Mouse (Mus musculus) forebrain, embryonic 16.5 days (tissue): Measurements from ENCODE around the gene Pcid2. TPM values are rescaled to one million over a fixed set of nuclear protein-coding genes. Genes with fewer than 3 reads are reported as not detected.
"Not testable (repeated sequence)": the region's sequence is repeated elsewhere in the genome, so short reads cannot be mapped to it uniquely, and the experiment has no call there.

ENCODE experiments used
- ATAC-seq: fragments of 200-750 bp; cut with Nextera tagmentation; 2 replicates; pipeline ENCODE4 v1.8.0; 2017; ENCODE audit warnings: mild to moderate bottlenecking, moderate library complexity
- H3K27ac ChIP-seq: fragments of 300-500 bp; sonication (generic); 2 replicates; pipeline ENCODE4 v1.5.1; 2014; ENCODE audit warnings: low read length, control low read depth
- H3K27me3 ChIP-seq: fragments of 300-500 bp; sonication (generic); replicated peaks from 2 replicates; pipeline ENCODE4 v1.6.1; 2014; ENCODE audit warnings: low read length; ENCODE audit not compliant: control insufficient read depth, insufficient read depth
- H3K36me3 ChIP-seq: fragments of 300-500 bp; sonication (generic); 2 replicates; pipeline ENCODE4 v1.6.1; 2014; ENCODE audit not compliant: control insufficient read depth, insufficient read depth
- H3K4me1 ChIP-seq: fragments of 300-500 bp; sonication (generic); replicated peaks from 2 replicates; pipeline ENCODE4 v1.6.1; 2014; ENCODE audit warnings: low read length; ENCODE audit not compliant: control insufficient read depth, insufficient read depth
- H3K4me2 ChIP-seq: fragments of 300-500 bp; sonication (generic); 2 replicates; pipeline ENCODE4 v1.6.1; 2014; ENCODE audit warnings: mild to moderate bottlenecking, low read length, control low read depth
- H3K4me3 ChIP-seq: fragments of 300-500 bp; sonication (generic); replicated peaks from 2 replicates; pipeline ENCODE4 v1.5.1; 2014; ENCODE audit warnings: mild to moderate bottlenecking, low read length, control low read depth
- H3K9ac ChIP-seq: fragments of 300-500 bp; sonication (generic); replicated peaks from 2 replicates; pipeline ENCODE4 v1.6.1; 2014; ENCODE audit warnings: low read depth, low read length, control low read depth
- H3K9me3 ChIP-seq: fragments of 300-500 bp; sonication (generic); 2 replicates; pipeline ENCODE4 v1.6.1; 2016; ENCODE audit warnings: low read length; ENCODE audit not compliant: control insufficient read depth
- WGBS: fragments of 180-500 bp; shearing (Covaris S2); extraction: QIAGEN DNeasy Blood & Tissue Kit; methylation state at CpG from one replicate; pipeline ENCODE4 v1.1.7; 2014; 5-methylcytosine and 5-hydroxymethylcytosine counted together
- polyA plus RNA-seq: library from polyadenylated mRNA; unstranded; fragments of >200 nt; fragmentation: Nextera tagmentation; extraction: Ambion mirVana; gene quantifications from 2 replicates; pipeline ENCODE4 v1.2.1, GENCODE M21; 2015

Gene Pcid2
- 51.6 and 53.8 TPM in 2 replicates for polyA plus RNA-seq

DNA sequence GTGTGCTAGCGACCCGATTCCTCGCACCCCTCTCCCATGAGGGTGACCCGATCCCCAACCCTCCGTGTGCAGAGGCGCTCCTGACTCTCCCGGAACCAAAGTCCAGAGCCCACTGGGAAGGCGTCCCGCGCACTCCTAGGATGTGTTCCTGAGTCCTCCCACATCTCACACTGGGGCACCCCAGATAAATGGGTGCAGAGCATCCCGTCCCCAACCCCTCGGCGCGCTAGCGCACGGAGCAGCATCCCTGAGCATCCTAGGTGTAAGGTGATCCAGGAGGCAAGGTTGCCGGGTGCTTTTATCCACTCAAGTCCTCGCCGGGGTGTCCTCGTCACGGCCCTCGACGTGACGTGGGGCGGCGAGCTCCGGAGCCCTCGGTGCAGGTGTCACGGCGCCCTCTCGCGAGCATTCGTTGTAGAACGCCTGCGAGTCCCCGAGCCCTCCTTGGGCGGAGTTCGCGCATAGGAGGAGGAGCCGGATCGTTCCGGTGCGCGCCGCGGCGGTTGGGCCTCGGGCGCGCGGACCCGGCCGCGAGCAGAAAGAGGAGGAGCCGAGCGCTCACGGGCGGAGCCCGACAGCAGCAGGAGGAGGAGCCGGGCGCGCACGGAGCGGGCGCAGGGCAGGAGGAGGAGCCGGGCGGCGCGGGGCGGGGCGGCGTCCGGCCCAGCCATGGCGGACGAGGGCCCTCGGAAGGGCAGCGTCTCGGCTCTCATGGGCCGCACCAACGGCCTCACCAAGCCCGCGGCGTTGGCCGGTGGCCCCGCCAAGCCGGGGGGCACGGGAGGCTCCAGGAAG lies at the start of gene Pcid2, which contains the start of gene Cul4a:
TSS of gene Pcid2 (minus strand) at position 373 of the 795 bp plus-strand sequence.
TSS of gene Cul4a (plus strand) at position 535 of the 795 bp plus-strand sequence.
- WGBS: under 1% methylated on average over 86 of the region's 87 CpGs
- peak within 1 kb of the TSS; percentile 90 for H3K4me2 ChIP-seq
- peaks cover 2% of the 10 kb centered on the region; the same call in 1 of the 2 replicates for H3K36me3 ChIP-seq
- H3K27ac ChIP-seq: peak within 1 kb of the TSS; percentile 94
- H3K9me3 ChIP-seq: no peaks in the 10 kb centered on the region
- peaks cover 17% of the 10 kb centered on the region for H3K4me1 ChIP-seq
- ATAC-seq: peak; percentile 94
- no peaks in the 10 kb centered on the region for H3K27me3 ChIP-seq
- peak within 1 kb of the TSS; percentile 99 for H3K4me3 ChIP-seq
- H3K9ac ChIP-seq: peak within 1 kb of the TSS; percentile 96

DNA sequence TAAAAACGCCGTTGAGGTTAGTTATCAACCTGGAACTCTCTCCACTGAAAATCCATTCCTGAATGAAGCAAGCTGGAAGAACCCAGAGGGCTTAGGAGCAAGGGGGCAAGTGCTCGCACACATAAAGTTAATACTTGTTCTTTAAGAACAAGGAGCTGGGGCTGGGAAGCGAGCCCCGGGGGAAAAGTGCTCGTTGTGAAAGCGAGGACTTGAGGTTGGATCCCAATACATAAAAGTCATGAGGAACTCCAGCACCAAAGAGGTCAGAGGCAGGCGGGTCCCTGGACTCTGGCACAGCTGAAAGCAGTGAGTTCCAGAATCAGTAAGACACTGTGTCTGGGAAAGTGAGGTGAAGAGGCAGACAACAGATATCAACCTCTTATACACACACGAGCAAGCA lies 48.8 kb upstream of the Pcid2 start:
- no peak overlapping the region for H3K9ac ChIP-seq
- H3K36me3 ChIP-seq: peaks cover 8% of the 10 kb centered on the region
- 79% methylated on average over 9 of the region's 9 CpGs for WGBS
- no peak for ATAC-seq
- no peak overlapping the region for H3K4me2 ChIP-seq
- no peak overlapping the region for H3K4me3 ChIP-seq
- H3K27me3 ChIP-seq: no peaks in the 10 kb centered on the region
- H3K9me3 ChIP-seq: no peaks in the 10 kb centered on the region
- peaks cover 4% of the 10 kb centered on the region for H3K4me1 ChIP-seq
- H3K27ac ChIP-seq: no peak overlapping the region

DNA sequence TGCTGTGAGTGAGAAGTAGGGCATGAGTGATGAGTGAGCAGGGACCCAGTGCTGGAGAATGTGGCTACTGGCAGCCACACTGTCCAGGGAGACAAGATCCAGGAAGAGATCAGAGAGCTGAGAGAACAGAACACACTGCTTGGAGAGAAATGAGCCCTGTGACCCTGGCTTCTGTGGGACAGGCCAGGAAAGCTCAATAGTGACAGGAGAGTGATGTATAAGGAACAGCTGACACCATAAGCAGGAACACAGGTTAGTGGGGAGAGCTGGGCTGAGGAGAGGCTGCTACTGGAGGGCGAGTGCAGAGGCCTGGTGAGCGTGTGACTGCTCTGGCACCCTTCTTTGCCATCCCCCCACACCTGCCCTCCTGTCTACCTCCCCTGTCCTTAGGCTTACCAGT lies 45.7 kb upstream of the Pcid2 start:
- Histone ChIP-seq H3K9me3 (no peaks in the 10 kb centered on the region), H3K4me3 (no peak overlapping the region), H3K27ac (no peak overlapping the region), H3K9ac (no peak overlapping the region), H3K36me3 (peaks cover 18% of the 10 kb centered on the region), H3K27me3 (no peaks in the 10 kb centered on the region), H3K4me2 (no peak overlapping the region), H3K4me1 (no peaks in the 10 kb centered on the region)
- WGBS: 88% methylated on average over 2 of the region's 2 CpGs
- no peak for ATAC-seq

- Histone ChIP-seq H3K27me3 (no peaks in the 10 kb centered on the region), H3K9me3 (no peaks in the 10 kb centered on the region), H3K27ac (no peak overlapping the region), H3K36me3 (peaks cover 21% of the 10 kb centered on the region), H3K4me2 (no peak overlapping the region), H3K9ac (no peak overlapping the region), H3K4me1 (no peaks in the 10 kb centered on the region), H3K4me3 (no peak overlapping the region)
- 63% methylated on average over 5 of the region's 5 CpGs for WGBS
- no peak for ATAC-seq
Measured at GRCm38 (mm10) chr8:13149866-13150265, 44.6 kb upstream of the Pcid2 start.

DNA sequence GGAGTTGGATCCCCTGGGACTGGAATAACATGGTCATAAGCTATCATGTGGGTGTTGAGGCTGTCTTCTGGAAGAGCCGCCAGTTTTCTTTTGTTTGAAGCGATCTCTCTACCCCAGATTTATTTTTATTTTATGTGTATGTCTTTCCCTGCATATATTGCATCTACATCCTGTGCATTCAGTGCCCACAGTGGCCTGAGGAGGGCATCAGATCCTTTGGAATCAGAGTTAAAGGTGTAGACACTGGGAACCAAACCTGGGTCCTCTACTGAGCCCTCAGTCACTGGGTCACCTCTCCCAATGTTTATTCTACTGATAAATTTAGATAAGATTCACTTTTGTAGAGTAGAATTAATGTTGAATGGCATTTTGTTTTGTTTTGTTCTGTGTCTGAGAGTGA lies 44.0 kb upstream of the Pcid2 start:
- peaks cover 21% of the 10 kb centered on the region for H3K36me3 ChIP-seq

GRCm38 (mm10) chr8:13148476-13148875 lies 43.2 kb upstream of the Pcid2 start:
- no peaks in the 10 kb centered on the region for H3K27me3 ChIP-seq
- H3K4me1 ChIP-seq: no peaks in the 10 kb centered on the region
- H3K9ac ChIP-seq: no peak overlapping the region
- H3K4me3 ChIP-seq: no peak overlapping the region
- H3K9me3 ChIP-seq: no peaks in the 10 kb centered on the region
- WGBS: 94% methylated on average over 2 of the region's 2 CpGs
- H3K27ac ChIP-seq: no peak overlapping the region
- H3K4me2 ChIP-seq: no peak overlapping the region
- H3K36me3 ChIP-seq: peaks cover 19% of the 10 kb centered on the region
- no peak for ATAC-seq

More for the DNA sequence above, 44.0 kb upstream of the Pcid2 start:
- H3K27me3 ChIP-seq: no peaks in the 10 kb centered on the region
- no peak for ATAC-seq
- no peak overlapping the region for H3K4me2 ChIP-seq
- H3K4me3 ChIP-seq: no peak overlapping the region
- H3K9ac ChIP-seq: no peak overlapping the region
- 95% methylated on average over 2 of the region's 2 CpGs for WGBS
- no peaks in the 10 kb centered on the region for H3K4me1 ChIP-seq
- H3K9me3 ChIP-seq: no peaks in the 10 kb centered on the region
- no peak overlapping the region for H3K27ac ChIP-seq

DNA sequence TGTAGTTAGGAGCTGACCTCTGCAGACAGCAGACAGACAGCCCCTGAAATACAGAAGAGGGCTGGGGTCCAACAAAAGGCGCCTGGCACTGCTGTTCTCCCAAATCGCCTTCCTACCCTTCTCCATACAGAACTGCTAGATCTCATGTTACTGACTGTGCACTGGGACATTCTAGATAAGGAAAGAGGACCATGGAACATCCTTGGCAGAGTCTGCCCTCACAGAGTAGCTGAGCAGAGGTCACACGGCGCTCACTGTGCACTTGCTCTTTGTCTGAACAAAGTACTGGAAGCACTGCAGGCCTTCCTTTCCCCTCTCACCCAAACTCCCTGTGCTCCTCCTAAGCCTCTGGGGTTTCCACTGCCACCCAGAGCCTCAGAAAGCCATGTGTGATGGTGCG lies 36.4 kb upstream of the Pcid2 start:
- WGBS: 92% methylated on average over 5 of the region's 5 CpGs
- no peak overlapping the region for H3K4me2 ChIP-seq

GRCm38 (mm10) chr8:13139641-13140182 lies 34.5 kb upstream of the Pcid2 start:
- no peak overlapping the region for H3K4me2 ChIP-seq
- H3K4me3 ChIP-seq: no peak overlapping the region
- ATAC-seq: no peak
- no peaks in the 10 kb centered on the region for H3K27me3 ChIP-seq
- WGBS: 91% methylated on average over 6 of the region's 6 CpGs
- H3K36me3 ChIP-seq: peaks cover 50% of the 10 kb centered on the region
- no peak overlapping the region for H3K9ac ChIP-seq
- no peaks in the 10 kb centered on the region for H3K9me3 ChIP-seq
- no peak overlapping the region for H3K27ac ChIP-seq
- no peaks in the 10 kb centered on the region for H3K4me1 ChIP-seq

More for the DNA sequence above, 36.4 kb upstream of the Pcid2 start:
- no peak for ATAC-seq
- no peak overlapping the region for H3K27ac ChIP-seq
- H3K4me1 ChIP-seq: no peaks in the 10 kb centered on the region
- H3K36me3 ChIP-seq: peaks cover 42% of the 10 kb centered on the region
- H3K27me3 ChIP-seq: no peaks in the 10 kb centered on the region
- no peak overlapping the region for H3K4me3 ChIP-seq
- H3K9me3 ChIP-seq: no peaks in the 10 kb centered on the region
- H3K9ac ChIP-seq: no peak overlapping the region

GRCm38 (mm10) chr8:13132220-13132619 lies 27.0 kb upstream of the Pcid2 start:
- H3K4me3 ChIP-seq, H3K27me3 ChIP-seq, ATAC-seq, H3K27ac ChIP-seq, H3K9ac ChIP-seq, H3K9me3 ChIP-seq, H3K4me2 ChIP-seq, H3K4me1 ChIP-seq: not testable (repeated sequence)
- H3K36me3 ChIP-seq: peaks cover 41% of the 10 kb centered on the region
- 61% methylated on average over 9 of the region's 9 CpGs for WGBS
